Mouse (Mus musculus): Measurements from ENCODE around the gene C87436.

GRCm38 (mm10) chr6:86471760-86472099, 33.6 kb downstream of the C87436 start:
- TF ChIP-seq POLR2A (IDR thresholded peaks at IDR 0.05; ENCODE audit: borderline replicate concordance, extremely low read depth, low read depth, low read length) (no peak), CTCF (IDR thresholded peaks at IDR 0.05; ENCODE audit: insufficient read depth, low read length) (no peak)

All from lung, adult 2 months (tissue).